Mouse (Mus musculus): ENCODE measurements around the gene Kcnk5.

DNA sequence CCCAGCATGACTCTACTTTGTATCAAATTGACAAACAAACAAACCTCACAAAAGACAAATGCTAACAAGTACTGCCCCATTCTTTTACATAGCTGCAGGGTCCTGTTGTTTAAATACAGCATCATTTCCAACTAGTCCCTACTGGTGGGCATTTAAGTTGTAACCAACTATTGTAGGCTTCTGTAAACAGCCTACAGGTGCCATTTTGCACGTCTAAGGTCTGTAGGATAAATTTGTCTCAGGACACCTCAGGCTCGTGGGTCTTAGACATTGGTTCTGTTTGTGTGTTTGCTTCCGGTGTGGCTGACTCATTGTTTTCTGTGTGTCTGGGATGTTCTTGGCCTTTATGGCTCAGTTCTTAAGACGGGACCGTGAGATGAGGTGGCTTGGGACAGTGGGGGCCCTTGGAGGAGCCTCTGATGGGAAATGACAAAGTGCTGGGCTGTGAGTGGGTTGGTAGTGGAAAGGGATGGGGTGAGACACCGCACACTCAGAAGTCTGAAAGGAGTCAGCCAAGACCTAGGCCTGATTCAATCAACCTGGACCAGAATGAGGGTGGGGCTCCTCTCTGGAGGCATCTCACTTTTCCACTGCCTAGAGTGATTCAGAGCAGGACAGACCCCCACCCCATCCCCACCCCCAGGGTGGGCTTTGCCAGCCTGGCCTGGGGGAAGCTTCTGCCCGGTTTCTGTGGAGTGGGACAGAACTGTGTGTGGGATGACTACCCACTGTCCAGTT is 35.1 kb upstream of the Kcnk5 start:
- TF ChIP-seq CTCF (IDR thresholded peaks at IDR 0.05; ENCODE audit: insufficient read depth, low read depth, low read length) (no peak), POLR2A (IDR thresholded peaks at IDR 0.05; ENCODE audit: insufficient read depth, low read depth, low read length) (no peak)
